Mouse (Mus musculus) right cerebral cortex, adult 2 months (tissue): ENCODE measurements at regions not wholly inside any gene's neighbourhood (a gene's known extent, or its start where the extent isn't known, plus 50 kb on each side); places are given as distances from the start of the nearest gene placed in this dataset.

Experiments used
- DNase-seq, 2 experiments: peaks; one replicate each; pipeline ENCODE4 v3.0.0; 2021 to 2022; ENCODE audit warnings: low spot score in 2 of 2

DNA sequence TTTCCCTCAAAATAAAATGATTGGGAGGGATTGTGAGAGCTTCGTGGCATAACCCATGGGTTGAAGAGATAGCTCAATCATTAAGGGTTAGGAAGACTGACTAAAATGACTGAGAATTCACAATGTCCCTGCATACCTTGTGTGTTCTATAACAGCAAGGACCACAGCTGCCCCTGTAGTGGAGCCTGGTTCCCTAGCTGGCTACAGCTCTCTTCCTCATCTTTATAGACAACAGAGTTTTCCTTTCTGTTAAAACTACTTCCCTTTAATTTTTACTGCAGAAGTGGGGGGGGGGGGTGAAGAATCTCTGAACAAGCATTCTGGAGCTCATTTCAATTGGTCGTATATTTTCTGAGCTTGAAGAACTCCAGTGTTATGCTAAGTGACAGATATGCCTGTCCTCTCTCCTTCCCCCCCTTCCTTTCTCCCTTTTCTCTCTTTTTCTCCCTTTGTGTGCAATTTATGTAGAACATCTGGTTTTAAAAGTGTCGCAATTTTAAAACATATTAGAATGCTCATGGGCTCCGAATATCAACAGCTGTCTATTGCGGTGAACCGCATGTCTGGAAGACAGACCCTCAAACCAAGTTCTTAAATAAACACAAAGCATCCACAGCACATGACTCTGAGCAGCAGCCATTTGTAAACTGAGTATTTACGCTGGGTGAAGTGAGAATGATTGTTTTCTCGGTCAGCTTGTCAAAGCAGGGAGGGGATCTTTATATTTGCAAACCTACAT, 222.0 kb upstream of the Maf start:
- no peak for DNase-seq

DNA sequence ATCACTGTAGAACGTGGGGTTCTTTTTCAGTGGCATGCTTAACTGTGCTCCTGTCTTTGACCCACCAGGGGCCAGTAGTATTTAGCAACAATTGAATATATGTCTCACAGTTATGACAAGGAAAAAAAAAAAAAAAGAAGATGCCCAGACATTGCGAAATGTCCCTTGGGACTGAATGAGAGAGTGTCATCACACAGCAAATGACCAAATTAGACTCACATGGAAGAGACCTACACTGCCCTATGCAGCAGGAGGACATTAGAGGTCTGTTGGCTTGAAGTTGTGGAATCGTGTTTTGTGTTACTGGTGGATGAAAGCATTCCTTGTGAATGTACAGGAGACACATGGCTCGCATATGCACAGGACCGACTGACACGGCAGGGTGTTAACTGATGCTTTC, 214.3 kb upstream of the Maf start:
- DNase-seq: no peak

- DNase-seq: no peak
Observed at GRCm38 (mm10) chr8:115906650-115907049, 199.1 kb upstream of the Maf start.

- DNase-seq: no peak
Observed at GRCm38 (mm10) chr8:115903853-115904420, 196.3 kb upstream of the Maf start.

DNA sequence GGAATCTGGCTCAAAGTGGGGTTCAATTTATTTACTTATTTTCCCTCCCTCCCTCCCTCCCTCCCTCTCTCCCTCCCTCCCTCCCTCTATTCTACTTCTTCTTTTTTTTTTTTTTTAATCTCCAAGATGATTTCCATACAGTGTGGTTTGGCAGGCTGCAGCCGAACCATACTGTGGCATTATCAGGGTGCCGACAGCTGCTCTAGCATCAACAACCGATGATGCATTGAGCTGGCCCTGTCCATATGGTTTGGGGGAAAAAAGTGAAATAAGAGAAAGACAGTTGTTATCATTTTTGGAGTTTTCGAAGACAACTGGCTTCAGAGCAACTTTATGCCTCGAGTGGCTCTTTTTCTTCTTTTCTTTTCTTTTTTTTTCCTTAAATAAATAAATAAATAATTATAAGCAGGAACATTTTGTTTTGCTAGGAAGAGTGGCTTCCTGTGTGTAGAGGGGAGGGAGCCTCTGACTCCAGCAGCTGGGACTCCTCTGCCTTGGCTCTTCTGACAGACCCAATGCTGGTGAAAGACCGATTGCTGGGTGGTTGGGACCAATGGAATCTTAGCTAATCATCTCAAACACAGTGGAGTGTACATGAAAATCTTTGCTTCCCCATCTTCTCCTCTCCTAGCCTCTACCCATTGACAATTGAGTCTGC, 190.1 kb upstream of the Maf start:
- no peak for DNase-seq

GRCm38 (mm10) chr8:115897086-115897485, 189.5 kb upstream of the Maf start:
- no peak for DNase-seq

DNA sequence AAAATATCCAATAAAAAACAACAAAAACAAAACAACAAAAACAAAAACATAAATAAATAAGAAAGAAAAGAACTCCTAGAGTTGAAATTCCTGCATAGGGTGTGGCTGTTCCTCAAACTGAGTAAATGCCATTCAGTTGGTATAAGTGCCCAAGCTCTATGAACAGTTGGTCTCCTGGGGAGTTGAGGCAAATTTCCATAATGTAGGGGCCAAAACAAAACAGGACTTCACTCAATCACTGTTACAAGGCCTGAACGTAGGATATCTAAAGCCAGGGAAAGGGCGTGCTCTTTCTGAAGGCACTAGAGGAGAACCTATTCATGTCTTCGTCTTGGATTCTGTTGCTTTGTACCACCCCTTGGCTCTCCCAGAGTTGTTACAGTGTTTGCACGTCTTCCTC, 188.5 kb upstream of the Maf start:
- DNase-seq: no peak

GRCm38 (mm10) chr8:115888278-115888677, 180.7 kb upstream of the Maf start:
- no peak for DNase-seq

GRCm38 (mm10) chr8:115885121-115885743, 177.6 kb upstream of the Maf start:
- DNase-seq: no peak

GRCm38 (mm10) chr8:115883808-115884207, 176.2 kb upstream of the Maf start:
- no peak for DNase-seq

- DNase-seq: no peak
Observed at GRCm38 (mm10) chr8:115881881-115882280, 174.3 kb upstream of the Maf start.

- no peak for DNase-seq
Observed at GRCm38 (mm10) chr8:115874789-115875188, 167.2 kb upstream of the Maf start.

DNA sequence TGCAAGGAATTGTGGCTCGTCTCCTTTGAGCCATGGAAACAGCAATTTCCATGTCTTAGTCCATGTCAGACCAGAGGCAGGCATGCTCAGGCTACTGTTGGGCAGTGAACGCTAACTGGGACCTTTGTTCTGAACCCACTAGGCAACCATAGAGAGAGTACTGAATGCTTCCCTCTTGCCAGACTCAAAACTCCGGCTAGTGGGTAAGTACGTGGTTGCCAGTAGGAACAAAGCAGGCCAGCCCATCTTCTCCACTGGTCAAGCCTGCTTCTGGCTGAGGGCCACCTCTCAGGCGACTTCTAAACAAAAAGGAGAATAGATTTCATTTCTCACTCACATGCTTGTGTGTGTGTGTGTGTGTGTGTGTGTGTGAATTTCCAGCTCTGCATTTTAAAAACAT, 163.8 kb upstream of the Maf start:
- no peak for DNase-seq

DNA sequence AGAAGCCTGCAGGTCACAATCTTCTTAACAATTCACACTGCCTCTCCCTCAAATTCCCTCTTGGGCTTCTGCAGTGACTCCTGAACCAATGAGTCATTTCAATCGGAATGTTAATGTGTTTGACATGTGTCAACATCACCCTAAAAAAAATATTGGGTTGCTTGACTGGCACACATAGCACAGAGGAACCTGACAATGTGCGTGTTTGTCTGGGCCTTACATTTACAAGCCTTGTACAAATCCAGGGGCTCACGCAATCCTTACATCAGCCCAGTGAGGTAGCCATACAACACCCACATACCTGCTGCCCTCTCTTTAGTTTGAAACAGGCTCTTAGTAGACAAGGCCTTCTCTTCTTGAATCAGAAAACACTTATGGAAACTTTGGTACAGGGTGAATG, 153.8 kb upstream of the Maf start:
- DNase-seq: no peak

DNA sequence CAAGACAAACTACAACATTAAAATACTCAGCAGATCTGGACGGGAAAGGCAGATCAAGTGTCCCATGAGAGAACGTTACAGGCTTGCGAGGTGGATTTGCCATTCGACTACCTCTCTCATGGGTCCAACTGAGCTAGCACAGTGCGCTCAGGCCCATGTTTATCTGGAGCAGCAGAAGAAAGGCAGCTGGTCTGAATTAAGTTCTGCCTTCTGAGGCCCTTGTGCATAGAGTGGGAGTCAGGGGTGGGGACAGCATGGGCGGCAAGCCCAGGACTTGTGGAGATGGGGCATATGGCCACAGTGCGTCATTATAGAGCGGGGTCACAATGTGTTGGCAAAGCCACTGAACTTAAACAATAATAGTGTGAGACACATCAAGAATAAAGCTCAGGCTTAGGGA, 151.8 kb upstream of the Maf start:
- no peak for DNase-seq

- no peak for DNase-seq
Observed at GRCm38 (mm10) chr8:115856816-115857215, 149.2 kb upstream of the Maf start.

GRCm38 (mm10) chr8:115855934-115856629, 148.5 kb upstream of the Maf start:
- no peak for DNase-seq

- no peak for DNase-seq
Observed at GRCm38 (mm10) chr8:115854209-115854900, 146.8 kb upstream of the Maf start.

- no peak for DNase-seq
Observed at GRCm38 (mm10) chr8:115850552-115850951, 143.0 kb upstream of the Maf start.

DNA sequence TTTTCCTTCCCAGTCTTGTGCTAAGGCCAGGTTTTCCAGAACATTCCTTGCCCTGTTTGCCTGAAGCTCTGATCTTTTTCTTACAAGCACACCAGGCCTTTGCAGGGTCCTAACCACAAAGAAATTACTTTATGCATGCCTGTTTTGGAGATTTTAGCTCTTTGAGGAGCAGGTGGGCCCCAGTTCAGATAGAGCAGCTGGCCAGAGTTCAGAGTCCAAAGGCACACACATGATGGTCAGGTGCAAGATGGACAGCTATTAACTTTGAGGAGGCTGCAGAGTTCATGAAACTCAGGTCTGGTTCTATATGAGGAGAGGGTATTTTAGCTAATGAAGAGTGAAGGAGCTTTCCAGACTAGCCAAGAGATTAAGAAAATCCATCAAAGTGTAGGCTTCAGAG, 125.8 kb upstream of the Maf start:
- DNase-seq: no peak

- no peak for DNase-seq
Observed at GRCm38 (mm10) chr8:115831675-115832074, 124.1 kb upstream of the Maf start.
